Mouse (Mus musculus) left cerebral cortex, adult 8-10 months (tissue): ENCODE results near the gene Cradd. TPM values are rescaled to one million over a fixed set of nuclear protein-coding genes. Genes with fewer than 3 reads are reported as not detected.
A peak's percentile ranks its signal among the peaks of the same experiment; 100 is the strongest.

Experiments used
- DNase-seq, 2 experiments: peaks; one replicate each; pipeline ENCODE4 v3.0.0; 2022; ENCODE audit warnings: low spot score in 2 of 2
- total RNA-seq, 4 experiments: library from RNA; stranded (reverse); gene quantifications; 2 replicates each; pipeline ENCODE4 v1.2.4; 2022

Gene Cradd
- total RNA-seq, 4 experiments from 2014 or later, result 8.2 to 11.0 (median 9.0) TPM

DNA sequence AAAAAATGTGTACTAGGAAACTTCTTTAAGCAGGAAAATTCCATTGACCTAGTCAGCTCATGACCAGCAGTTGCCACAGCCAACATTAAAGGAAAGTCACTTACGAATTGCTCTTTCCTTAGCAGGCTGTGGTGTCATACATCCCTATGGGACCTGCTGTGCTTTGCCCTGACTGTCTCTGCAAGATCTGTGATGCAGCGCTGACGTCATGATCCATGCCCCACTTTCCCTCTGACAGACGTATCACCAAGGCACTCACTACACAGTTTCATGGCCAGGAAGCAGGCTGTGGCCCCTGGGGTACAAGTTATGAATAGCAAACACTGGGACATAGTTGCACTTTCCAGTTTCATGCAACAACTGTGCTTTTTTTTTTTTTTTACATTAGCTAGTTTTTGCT is 113.8 kb downstream of the Cradd start:
- DNase-seq, result no peak

DNA sequence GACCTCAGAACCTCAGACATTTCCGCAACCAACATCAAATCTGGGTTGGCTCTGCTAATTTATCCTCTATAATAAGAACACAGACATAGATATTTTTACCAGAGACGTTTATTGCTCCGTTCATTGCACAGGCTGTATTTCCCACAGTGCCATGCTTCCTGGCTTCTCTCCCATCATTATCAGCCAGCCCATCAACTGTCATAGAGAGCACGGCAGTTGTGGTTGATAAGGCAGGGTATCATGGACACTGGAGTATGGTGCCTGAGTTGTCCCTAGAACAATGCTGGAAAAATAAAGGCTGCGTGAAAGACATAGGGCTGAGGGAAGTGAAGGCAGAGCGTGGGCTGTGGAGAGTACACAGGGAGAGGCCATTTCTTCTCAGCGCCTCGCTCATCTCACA is 116.5 kb downstream of the Cradd start:
- no peak for DNase-seq

- DNase-seq, result no peak
Observed at GRCm38 (mm10) chr10:95201514-95201913, 122.4 kb downstream of the Cradd start.

GRCm38 (mm10) chr10:95200323-95200722 is 123.6 kb downstream of the Cradd start:
- DNase-seq, result no peak

- DNase-seq, result no peak
Observed at GRCm38 (mm10) chr10:95199541-95200269, 124.2 kb downstream of the Cradd start.

GRCm38 (mm10) chr10:95197377-95197776 is 126.6 kb downstream of the Cradd start:
- no peak for DNase-seq

GRCm38 (mm10) chr10:95195719-95196118 is 128.2 kb downstream of the Cradd start:
- DNase-seq, result no peak

- DNase-seq, result no peak
Observed at GRCm38 (mm10) chr10:95194776-95195175, 129.2 kb downstream of the Cradd start.

GRCm38 (mm10) chr10:95193875-95194281 is 130.1 kb downstream of the Cradd start:
- DNase-seq, result no peak

DNA sequence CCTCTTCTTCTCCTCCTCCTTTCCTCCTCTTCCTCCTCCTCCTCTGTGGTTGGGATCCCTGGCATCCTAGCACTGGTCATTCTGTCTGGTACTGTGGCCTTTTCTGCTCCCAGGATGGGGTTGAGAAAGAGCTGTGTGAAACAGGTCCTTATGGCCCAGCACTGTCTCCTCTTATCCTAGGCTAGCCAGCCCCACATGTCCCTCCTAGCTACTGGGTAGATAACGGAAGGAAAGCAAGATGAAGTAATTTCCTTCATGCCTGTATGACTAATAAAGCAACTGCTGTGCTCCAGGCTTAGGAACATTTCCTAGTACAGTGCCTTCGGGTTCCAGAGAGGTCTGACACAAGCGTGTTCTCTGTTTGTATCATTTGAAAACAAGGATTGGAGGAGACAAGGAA is 132.1 kb downstream of the Cradd start:
- DNase-seq, result no peak

GRCm38 (mm10) chr10:95191151-95191655 is 132.7 kb downstream of the Cradd start:
- DNase-seq, result no peak

DNA sequence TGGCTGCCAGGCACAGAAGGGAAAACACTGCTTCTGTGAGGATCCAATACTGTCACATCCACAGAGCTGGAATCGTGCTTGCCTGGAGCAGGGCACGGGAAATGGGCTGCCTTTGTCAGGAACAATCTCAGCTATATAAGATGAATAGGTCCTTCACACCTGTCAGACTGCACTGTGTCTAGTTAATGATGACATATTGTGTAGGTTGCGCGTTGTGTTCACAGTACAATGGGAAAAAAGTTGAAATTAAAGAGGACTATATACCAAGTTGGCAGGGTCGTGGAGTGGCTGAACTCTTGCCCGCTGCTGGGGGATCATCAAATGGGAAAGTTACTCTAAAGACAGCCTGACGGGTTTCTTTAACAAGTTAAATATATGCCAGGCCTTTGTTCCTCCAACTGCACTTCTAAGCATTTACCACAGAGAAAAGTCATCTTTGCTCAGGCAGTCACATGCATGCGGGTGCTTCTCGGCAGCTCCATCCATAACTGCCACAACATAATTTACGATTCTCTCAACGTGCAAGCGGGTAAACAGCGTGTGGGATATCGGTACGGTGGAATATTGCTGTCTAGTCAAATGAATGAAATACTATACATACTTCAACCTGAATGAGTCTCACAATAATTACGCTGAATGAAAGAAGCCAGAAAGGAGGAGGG is 134.3 kb downstream of the Cradd start:
- no peak for DNase-seq

GRCm38 (mm10) chr10:95184210-95184609 is 139.7 kb downstream of the Cradd start:
- no peak for DNase-seq

GRCm38 (mm10) chr10:95183051-95183450 is 140.9 kb downstream of the Cradd start:
- peak in 1 of 2 experiments; percentile 39 for DNase-seq

DNA sequence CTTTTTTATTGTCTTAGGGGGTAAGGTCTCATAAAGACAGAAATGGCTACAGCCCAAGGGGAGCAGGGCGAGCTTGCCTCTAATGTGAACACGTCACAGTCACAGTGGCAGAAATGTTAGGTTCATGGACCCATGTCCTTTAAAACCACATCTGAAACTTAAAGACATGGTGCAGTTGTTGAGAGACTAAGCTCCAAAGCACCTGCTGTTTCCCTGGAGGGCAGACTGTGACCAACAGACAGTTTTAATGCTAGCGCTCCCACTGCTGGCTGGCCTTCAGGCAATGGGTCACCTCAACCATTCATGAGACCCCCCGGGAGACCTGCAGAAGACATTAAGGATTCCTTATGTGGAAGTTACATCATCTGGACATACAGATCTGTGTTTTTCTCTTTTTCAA is 141.5 kb downstream of the Cradd start:
- DNase-seq, result no peak

GRCm38 (mm10) chr10:95181553-95181952 is 142.4 kb downstream of the Cradd start:
- peak; percentile 10 to 27 for DNase-seq

GRCm38 (mm10) chr10:95180900-95181299 is 143.0 kb downstream of the Cradd start:
- DNase-seq, result no peak

- DNase-seq, result no peak
Observed at GRCm38 (mm10) chr10:95180177-95180576, 143.8 kb downstream of the Cradd start.

- no peak for DNase-seq
Observed at GRCm38 (mm10) chr10:95178785-95179184, 145.1 kb downstream of the Cradd start.

- no peak for DNase-seq
Observed at GRCm38 (mm10) chr10:95175423-95176120, 148.4 kb downstream of the Cradd start.

- no peak for DNase-seq
Observed at GRCm38 (mm10) chr10:95174260-95174659, 149.7 kb downstream of the Cradd start.

- DNase-seq, result no peak
Observed at GRCm38 (mm10) chr10:95170721-95171354, 153.1 kb downstream of the Cradd start.
